Mouse (Mus musculus): ENCODE results near the gene Map1lc3b. TPM values are rescaled to one million over a fixed set of nuclear protein-coding genes. Genes with fewer than 3 reads are reported as not detected.

The Map1lc3b gene
- polyA plus RNA-seq, 2 experiments: 49.6 to 226 TPM

GRCm38 (mm10) chr8:121635534-121635933 lies 45.4 kb downstream of the Map1lc3b start:
- H3K4me3 ChIP-seq (replicated peaks; ENCODE audit: low read length): no peak overlapping the region
- DNase-seq (ENCODE audit: low spot score) (no peak), ATAC-seq (ENCODE audit: low FRiP score, low read depth) (no peak)
- H3K9ac ChIP-seq (ENCODE audit: low read depth, low read length, severe bottlenecking): no peak overlapping the region
- no peaks in the 10 kb centered on the region for H3K27me3 ChIP-seq (ENCODE audit: control insufficient read depth, insufficient read depth, low read length)
- H3K4me2 ChIP-seq (replicated peaks; ENCODE audit: low read depth, low read length, severe bottlenecking): no peak overlapping the region
- 47% methylated on average over 6 of the region's 6 CpGs for WGBS
- H3K9me3 ChIP-seq (ENCODE audit: control insufficient read depth, low read length): no peaks in the 10 kb centered on the region
- no peak for TF ChIP-seq POLR2A (IDR thresholded peaks at IDR 0.05; ENCODE audit: borderline replicate concordance, extremely low read depth, insufficient read depth, insufficient read length)
- H3K27ac ChIP-seq (replicated peaks; ENCODE audit: low read depth, low read length): no peak overlapping the region
- 0 out of 2 replicates have a peak, but pooled peaks cover 5% of the 10 kb centered on the region for H3K36me3 ChIP-seq (ENCODE audit: control insufficient read depth, insufficient read depth, low read length)
- peaks cover 6% of the 10 kb centered on the region; the same call in 1 of the 2 replicates for H3K4me1 ChIP-seq (ENCODE audit: control insufficient read depth, insufficient read depth, low read length)

DNA sequence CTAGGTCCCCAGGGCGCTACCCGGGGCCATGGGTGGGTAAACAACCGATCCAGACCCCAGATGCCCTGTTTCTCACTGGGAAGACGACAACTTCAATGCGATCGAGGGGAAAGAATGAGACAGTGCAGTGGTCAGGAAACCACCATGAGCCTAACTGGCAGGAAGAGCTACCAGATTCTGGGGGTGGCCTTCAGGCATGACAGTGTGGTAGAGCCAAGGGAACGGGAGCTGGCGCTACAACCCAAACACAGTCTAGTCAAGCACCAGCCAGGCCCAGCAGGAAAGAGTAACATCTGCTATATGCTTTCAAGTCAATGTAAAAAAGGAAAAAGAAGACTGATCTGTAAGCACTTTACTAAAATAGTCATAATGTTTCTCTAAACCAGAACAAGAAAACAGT lies 46.0 kb downstream of the Map1lc3b start:
- H3K9ac ChIP-seq (ENCODE audit: low read depth, low read length, severe bottlenecking): no peak overlapping the region
- no peak for TF ChIP-seq POLR2A (IDR thresholded peaks at IDR 0.05; ENCODE audit: borderline replicate concordance, extremely low read depth, insufficient read depth, insufficient read length)
- H3K36me3 ChIP-seq (ENCODE audit: control insufficient read depth, insufficient read depth, low read length): 0 out of 2 replicates have a peak, but pooled peaks cover 5% of the 10 kb centered on the region
- DNase-seq (ENCODE audit: low spot score) (no peak), ATAC-seq (ENCODE audit: low FRiP score, low read depth) (no peak)
- peaks cover 6% of the 10 kb centered on the region; the same call in 1 of the 2 replicates for H3K4me1 ChIP-seq (ENCODE audit: control insufficient read depth, insufficient read depth, low read length)
- H3K4me3 ChIP-seq (replicated peaks; ENCODE audit: low read length): no peak overlapping the region
- H3K27me3 ChIP-seq (ENCODE audit: control insufficient read depth, insufficient read depth, low read length): no peaks in the 10 kb centered on the region
- 86% methylated on average over 8 of the region's 8 CpGs for WGBS
- no peak overlapping the region for H3K27ac ChIP-seq (replicated peaks; ENCODE audit: low read depth, low read length)
- H3K4me2 ChIP-seq (replicated peaks; ENCODE audit: low read depth, low read length, severe bottlenecking): no peak overlapping the region
- H3K9me3 ChIP-seq (ENCODE audit: control insufficient read depth, low read length): no peaks in the 10 kb centered on the region

DNA sequence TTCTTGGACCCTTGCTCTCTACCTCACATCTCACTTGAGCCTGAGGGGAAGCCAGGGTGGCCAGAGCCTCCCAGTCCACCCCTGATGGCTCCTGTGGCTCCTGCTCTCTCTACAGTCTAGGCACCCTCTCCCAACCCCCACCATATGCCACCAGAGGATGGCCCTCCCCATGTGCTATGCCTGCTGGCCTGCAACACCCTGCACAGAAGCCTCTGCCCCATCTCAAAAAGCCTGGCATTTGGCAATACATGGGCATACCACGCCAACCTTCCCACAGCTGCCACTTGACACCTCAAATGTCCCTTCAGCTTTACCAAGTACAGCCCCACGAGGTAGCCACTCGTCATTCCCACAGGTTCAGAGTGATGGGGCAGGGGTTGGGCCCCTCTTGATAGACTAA lies 52.6 kb downstream of the Map1lc3b start:
- WGBS: 68% methylated on average over 3 of the region's 3 CpGs
- no peaks in the 10 kb centered on the region; the same call in 1 of the 2 replicates for H3K36me3 ChIP-seq (ENCODE audit: control insufficient read depth, insufficient read depth, low read length)
- no peak overlapping the region for H3K4me2 ChIP-seq (replicated peaks; ENCODE audit: low read depth, low read length, severe bottlenecking)
- H3K27ac ChIP-seq (replicated peaks; ENCODE audit: low read depth, low read length): no peak overlapping the region
- H3K4me3 ChIP-seq (replicated peaks; ENCODE audit: low read length): no peak overlapping the region
- no peaks in the 10 kb centered on the region for H3K27me3 ChIP-seq (ENCODE audit: control insufficient read depth, insufficient read depth, low read length)
- H3K4me1 ChIP-seq (ENCODE audit: control insufficient read depth, insufficient read depth, low read length): peaks cover 5% of the 10 kb centered on the region; the same call in 1 of the 2 replicates
- no peaks in the 10 kb centered on the region for H3K9me3 ChIP-seq (ENCODE audit: control insufficient read depth, low read length)
- TF ChIP-seq POLR2A (IDR thresholded peaks at IDR 0.05; ENCODE audit: borderline replicate concordance, extremely low read depth, insufficient read depth, insufficient read length): no peak
- H3K9ac ChIP-seq (ENCODE audit: low read depth, low read length, severe bottlenecking): no peak overlapping the region
- DNase-seq (ENCODE audit: low spot score) (no peak), ATAC-seq (ENCODE audit: low FRiP score, low read depth) (no peak)

- no peak for ATAC-seq (ENCODE audit: low FRiP score, low read depth)
- Histone ChIP-seq H3K4me2 (replicated peaks; ENCODE audit: low read depth, low read length, severe bottlenecking) (no peak overlapping the region), H3K9me3 (ENCODE audit: control insufficient read depth, low read length) (no peaks in the 10 kb centered on the region), H3K27me3 (ENCODE audit: control insufficient read depth, insufficient read depth, low read length) (no peaks in the 10 kb centered on the region), H3K36me3 (ENCODE audit: control insufficient read depth, insufficient read depth, low read length) (no peaks in the 10 kb centered on the region; the same call in 1 of the 2 replicates), H3K9ac (ENCODE audit: low read depth, low read length, severe bottlenecking) (no peak overlapping the region), H3K4me3 (replicated peaks; ENCODE audit: low read length) (no peak overlapping the region), H3K4me1 (ENCODE audit: control insufficient read depth, insufficient read depth, low read length) (peaks cover 5% of the 10 kb centered on the region; the same call in 1 of the 2 replicates), H3K27ac (replicated peaks; ENCODE audit: low read depth, low read length) (no peak overlapping the region)
- no peak for TF ChIP-seq POLR2A (IDR thresholded peaks at IDR 0.05; ENCODE audit: borderline replicate concordance, extremely low read depth, insufficient read depth, insufficient read length)
- DNase-seq (ENCODE audit: low spot score): no peak
- WGBS: 79% methylated on average over 11 of the region's 11 CpGs
Measured at GRCm38 (mm10) chr8:121643384-121643783, 53.2 kb downstream of the Map1lc3b start.

DNA sequence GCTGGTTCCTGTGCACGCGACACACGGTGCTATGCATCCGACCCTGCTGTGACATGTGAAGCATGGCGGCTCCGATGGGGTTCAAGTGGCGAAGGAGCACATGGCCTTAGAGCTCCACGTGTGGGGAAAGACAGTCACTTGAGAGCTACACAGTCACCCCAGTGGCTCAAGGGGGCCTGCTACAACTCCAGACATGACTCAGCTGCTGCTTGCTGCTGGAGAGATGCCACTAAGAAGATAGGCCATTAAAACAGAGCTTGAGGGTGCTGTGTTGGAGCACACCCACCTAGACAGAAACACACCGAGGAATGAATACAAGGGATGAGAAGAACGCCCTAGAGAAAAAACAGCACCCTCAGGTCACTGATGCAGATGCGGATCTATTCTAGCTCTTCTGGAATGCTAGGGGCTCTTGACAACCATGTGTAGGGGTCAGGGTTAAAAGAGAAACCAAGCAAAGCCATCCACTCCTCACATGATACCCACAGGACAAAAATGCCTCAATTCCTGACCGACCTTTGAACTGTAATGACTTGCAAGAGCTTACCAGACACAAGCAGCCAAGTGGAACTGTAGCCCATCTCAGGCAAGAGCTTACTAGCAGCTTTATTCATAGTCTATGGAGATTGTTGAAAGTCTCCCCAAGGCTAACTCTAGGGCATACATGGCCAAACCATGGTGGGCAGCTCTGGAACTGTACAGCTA lies 57.5 kb downstream of the Map1lc3b start:
- ATAC-seq (ENCODE audit: low FRiP score, low read depth) (no peak), DNase-seq (ENCODE audit: low spot score) (no peak)
- H3K4me1 ChIP-seq (ENCODE audit: control insufficient read depth, insufficient read depth, low read length): peaks cover 26% of the 10 kb centered on the region
- H3K9ac ChIP-seq (ENCODE audit: low read depth, low read length, severe bottlenecking): no peak overlapping the region
- peaks cover 3% of the 10 kb centered on the region for H3K36me3 ChIP-seq (ENCODE audit: control insufficient read depth, insufficient read depth, low read length)
- H3K4me2 ChIP-seq (replicated peaks; ENCODE audit: low read depth, low read length, severe bottlenecking): no peak overlapping the region
- H3K27me3 ChIP-seq (ENCODE audit: control insufficient read depth, insufficient read depth, low read length): no peaks in the 10 kb centered on the region
- WGBS: 88% methylated on average over 12 of the region's 12 CpGs
- no peaks in the 10 kb centered on the region for H3K9me3 ChIP-seq (ENCODE audit: control insufficient read depth, low read length)
- H3K4me3 ChIP-seq (replicated peaks; ENCODE audit: low read length): no peak overlapping the region
- no peak for TF ChIP-seq POLR2A (IDR thresholded peaks at IDR 0.05; ENCODE audit: borderline replicate concordance, extremely low read depth, insufficient read depth, insufficient read length)
- no peak overlapping the region for H3K27ac ChIP-seq (replicated peaks; ENCODE audit: low read depth, low read length)

Other genes starting within 250 kb of the Map1lc3b start
- not detected in 2 replicates for gene 1700018B08Rik, start 46.0 kb upstream of the Map1lc3b start, polyA plus RNA-seq (2012; rRNA removed)
- gene 1700018B08Rik, start 46.0 kb upstream of the Map1lc3b start, polyA plus RNA-seq (2014; fragmentation: Nextera tagmentation; extraction: Ambion mirVana): not detected in 2 replicates
- 21.5 and 28.5 TPM in 2 replicates for gene Fbxo31, start 11.6 kb upstream of the Map1lc3b start, polyA plus RNA-seq (2012; rRNA removed)
- 19.1 and 21.0 TPM in 2 replicates for gene Fbxo31, start 11.6 kb upstream of the Map1lc3b start, polyA plus RNA-seq (2014; fragmentation: Nextera tagmentation; extraction: Ambion mirVana)
- gene Zcchc14, start 62.5 kb downstream of the Map1lc3b start, polyA plus RNA-seq (2012; rRNA removed): 37.9 and 47.7 TPM in 2 replicates
- gene Zcchc14, start 62.5 kb downstream of the Map1lc3b start, polyA plus RNA-seq (2014; fragmentation: Nextera tagmentation; extraction: Ambion mirVana): 22.4 and 24.1 TPM in 2 replicates
- 0.25 and 0.36 TPM in 2 replicates for gene Jph3, start 139.3 kb downstream of the Map1lc3b start, polyA plus RNA-seq (2012; rRNA removed)
- 0.19 and 0.77 TPM in 2 replicates for gene Jph3, start 139.3 kb downstream of the Map1lc3b start, polyA plus RNA-seq (2014; fragmentation: Nextera tagmentation; extraction: Ambion mirVana)
- 27.2 and 37.2 TPM in 2 replicates for gene Klhdc4, start 239.2 kb downstream of the Map1lc3b start, polyA plus RNA-seq (2012; rRNA removed)
- gene Klhdc4, start 239.2 kb downstream of the Map1lc3b start, polyA plus RNA-seq (2014; fragmentation: Nextera tagmentation; extraction: Ambion mirVana): 32.0 and 33.9 TPM in 2 replicates

All from limb, embryonic 14.5 days (tissue).